29 mouse cellular contexts compared by ENCODE assay signal in the genomic region with DNA sequence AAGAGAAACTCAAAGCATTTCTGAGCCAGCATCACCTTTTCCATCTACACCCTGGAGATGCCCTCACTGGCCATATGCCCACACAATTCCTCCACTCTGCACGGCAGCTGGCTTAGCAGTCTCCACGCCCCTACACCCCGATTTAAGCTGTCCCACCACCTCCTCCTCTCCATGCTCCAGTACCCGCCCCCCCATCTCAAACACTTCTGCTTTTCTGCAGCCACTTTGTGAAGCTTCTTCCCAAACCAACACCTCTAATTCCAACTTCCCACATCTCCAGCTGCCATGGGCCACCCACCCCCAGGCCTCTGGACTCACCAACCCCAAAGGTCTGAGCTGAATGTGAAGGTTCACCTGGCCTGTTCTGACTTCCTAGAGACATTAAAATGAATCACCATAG.
A peak's percentile ranks its signal among the peaks of the same experiment; 100 is the strongest.
DNase-seq lines count a peak whose midpoint lies in the region; ATAC-seq and TF ChIP-seq lines count a peak whose summit lies in the region.
"Had no signal": no experiment of that assay in that cellular context is flagged by ENCODE, and none has a peak within 500 bp of the region (broad histone marks: within the 10 kb centered on the region; RNA-seq: fewer than 3 reads in every experiment).

No protein-coding gene starts in this region.

- no peak for TF ChIP-seq CTCF in MEL (IDR thresholded peaks at IDR 0.05 in 2 of 3, conservative IDR thresholded peaks at IDR 0.05 in 1 of 3; ENCODE audit: control insufficient read depth in 1 of 3, insufficient read depth in 1 of 3, low read depth in 2 of 3, low read length in 3 of 3, poor library complexity in 1 of 3, severe bottlenecking in 1 of 3)

- no peaks in the 10 kb centered on the region for H3K9me3 ChIP-seq in MEL (replicated peaks; ENCODE audit: insufficient read depth, low read length)
- H3K9me3 ChIP-seq: embryonic facial prominence, embryonic 13.5 days; embryonic facial prominence, embryonic 15.5 days had no signal

- peak; percentile 65 for ATAC-seq in frontal cortex, adult (ENCODE audit: low TSS enrichment)
- ATAC-seq in megakaryocyte, adult 5-6 weeks (ENCODE audit: poor library complexity, severe bottlenecking), result no peak
- ATAC-seq: activated CD4-positive, CD25-positive, alpha-beta regulatory T cell, adult 4 months; CD4-positive, CD25-positive, alpha-beta regulatory T cell, adult 4 months; forebrain, embryonic 14.5 days; forebrain, embryonic 16.5 days; Patski had no signal

- no peak for TF ChIP-seq EP300 in MEL (IDR thresholded peaks at IDR 0.05; ENCODE audit: low read depth in 1 of 2, low read length in 2 of 2)

- peaks cover 0 to 2% of the 10 kb centered on the region in 2 experiments; a peak in 1 of 4 replicates for H3K36me3 ChIP-seq in MEL (ENCODE audit: control insufficient read depth in 1 of 2, insufficient read depth in 2 of 2, low read length in 2 of 2)
- H3K36me3 ChIP-seq in splenic B cell, adult 2 months (ENCODE audit: control insufficient read depth, insufficient read depth, low read length, poor library complexity, severe bottlenecking), result no peaks in the 10 kb centered on the region
- H3K36me3 ChIP-seq: forebrain, embryonic 12.5 days had no signal

- TF ChIP-seq RAD21 in MEL (IDR thresholded peaks at IDR 0.05; ENCODE audit: low read depth, low read length), result no peak

- no peak for DNase-seq in frontal cortex, postnatal 14 days (ENCODE audit: low spot score in 2 of 2)
- DNase-seq in right cerebral cortex, adult 18-20 months, result peak; percentile 34
- no peak for DNase-seq in right cerebral cortex, adult 2 months (ENCODE audit: low spot score in 2 of 2)
- peak; percentile 36 for DNase-seq in MEL (ENCODE audit: low read depth, low spot score)
- DNase-seq in splenic B cell, adult 2 months (ENCODE audit: low read depth, low spot score), result peak; percentile 19
- DNase-seq in lung, postnatal 14 days, result no peak
- DNase-seq: adrenal gland, adult 8-10 months; adrenal gland, postnatal 14 days; adrenal gland, postnatal 36 days; cerebellum, adult 11 months; cerebellum, adult 18-20 months; cerebellum, adult 8-10 months; cerebellum, adult 9-11 months; cerebellum, postnatal 14 days; cerebellum, postnatal 36 days; embryo, embryonic 11 days had no signal

- H3K27me3 ChIP-seq in MEL (ENCODE audit: control insufficient read depth in 1 of 2, insufficient read depth in 2 of 2, low read length in 2 of 2), result no peaks in the 10 kb centered on the region
- H3K27me3 ChIP-seq in splenic B cell, adult 2 months (ENCODE audit: control insufficient read depth, insufficient read depth, low read length, poor library complexity, severe bottlenecking), result no peaks in the 10 kb centered on the region
- H3K27me3 ChIP-seq: CH12.LX; embryonic facial prominence, embryonic 13.5 days; embryonic facial prominence, embryonic 15.5 days; forebrain, embryonic 12.5 days; Patski had no signal

- no peak overlapping the region for H3K27ac ChIP-seq in MEL (ENCODE audit: control insufficient read depth, low read depth, low read length)
- H3K27ac ChIP-seq: embryonic facial prominence, embryonic 13.5 days; embryonic facial prominence, embryonic 15.5 days; forebrain, embryonic 10.5 days; forebrain, embryonic 12.5 days had no signal

- H3K9ac ChIP-seq in MEL (ENCODE audit: control insufficient read depth, low read depth, low read length, poor library complexity, severe bottlenecking), result no peak overlapping the region
- H3K9ac ChIP-seq: embryonic facial prominence, embryonic 13.5 days; embryonic facial prominence, embryonic 15.5 days; forebrain, embryonic 12.5 days had no signal

- TF ChIP-seq POLR2A in MEL (IDR thresholded peaks at IDR 0.05; ENCODE audit: control insufficient read depth in 1 of 2, insufficient read depth in 1 of 2, low read depth in 1 of 2, low read length in 2 of 2, poor library complexity in 1 of 2), result no peak

- H3K79me2 ChIP-seq in MEL (ENCODE audit: control insufficient read depth, insufficient read depth, low read length, poor library complexity), result no peaks in the 10 kb centered on the region

- no peaks in the 10 kb centered on the region for H3K4me1 ChIP-seq in MEL (ENCODE audit: control insufficient read depth in 1 of 2, insufficient read depth in 2 of 2, low read length in 2 of 2)
- H3K4me1 ChIP-seq: embryonic facial prominence, embryonic 15.5 days; forebrain, embryonic 12.5 days had no signal

- H3K4me3 ChIP-seq in MEL (ENCODE audit: control insufficient read depth in 1 of 2, insufficient read depth in 1 of 2, low read depth in 2 of 2, low read length in 2 of 2), result no peak overlapping the region
- H3K4me3 ChIP-seq: embryonic facial prominence, embryonic 13.5 days; embryonic facial prominence, embryonic 15.5 days; erythroblast, embryonic 14.5 days; forebrain, embryonic 10.5 days; forebrain, embryonic 12.5 days had no signal

TF ChIP-seq in MEL, 35 proteins besides CTCF, POLR2A, EP300 and RAD21:
- TF ChIP-seq ZNF384 (IDR thresholded peaks at IDR 0.05; ENCODE audit: low read depth, low read length) (no peak), POLR2AphosphoS5 (IDR thresholded peaks at IDR 0.05; ENCODE audit: borderline replicate concordance, low read depth, low read length) (no peak), E2F4 (IDR thresholded peaks at IDR 0.05; ENCODE audit: borderline replicate concordance, low read depth, low read length) (no peak), SIN3A (IDR thresholded peaks at IDR 0.05; ENCODE audit: low read length) (no peak), ZMIZ1 (IDR thresholded peaks at IDR 0.05; ENCODE audit: low read depth, low read length) (no peak), UBTF (IDR thresholded peaks at IDR 0.05; ENCODE audit: borderline replicate concordance, insufficient read depth, low read depth, low read length) (no peak), GATA1 (IDR thresholded peaks at IDR 0.05; ENCODE audit: low read depth, low read length) (no peak), NRF1 (IDR thresholded peaks at IDR 0.05; ENCODE audit: insufficient read depth, low read depth, low read length, poor library complexity, severe bottlenecking) (no peak), ELF1 (IDR thresholded peaks at IDR 0.05; ENCODE audit: low read depth, low read length) (no peak), KAT2A (conservative IDR thresholded peaks at IDR 0.05; ENCODE audit: low read depth, low read length) (no peak), TAL1 (IDR thresholded peaks at IDR 0.05; ENCODE audit: low read length) (no peak), GABPA (IDR thresholded peaks at IDR 0.05; ENCODE audit: low read depth, low read length) (no peak), MAZ (IDR thresholded peaks at IDR 0.05; ENCODE audit: low read depth, low read length) (no peak), MYC (IDR thresholded peaks at IDR 0.05; ENCODE audit: low read depth, low read length) (no peak), ZC3H11A (IDR thresholded peaks at IDR 0.05; ENCODE audit: low read depth, low read length) (no peak), RCOR1 (IDR thresholded peaks at IDR 0.05; ENCODE audit: low read depth, low read length) (no peak)

Comparison
In these comparisons a context has a peak if more than half of its experiments do, and no peak if none do; other contexts are left out.
1. DNase-seq: peak in right cerebral cortex, adult 18-20 months (single experiment), MEL (single experiment) and splenic B cell, adult 2 months (single experiment); none in frontal cortex, postnatal 14 days (0 of 2), right cerebral cortex, adult 2 months (0 of 2) and lung, postnatal 14 days (single experiment).